Mouse (Mus musculus): ENCODE results near the gene Hsdl1.

Gene Hsdl1

DNA sequence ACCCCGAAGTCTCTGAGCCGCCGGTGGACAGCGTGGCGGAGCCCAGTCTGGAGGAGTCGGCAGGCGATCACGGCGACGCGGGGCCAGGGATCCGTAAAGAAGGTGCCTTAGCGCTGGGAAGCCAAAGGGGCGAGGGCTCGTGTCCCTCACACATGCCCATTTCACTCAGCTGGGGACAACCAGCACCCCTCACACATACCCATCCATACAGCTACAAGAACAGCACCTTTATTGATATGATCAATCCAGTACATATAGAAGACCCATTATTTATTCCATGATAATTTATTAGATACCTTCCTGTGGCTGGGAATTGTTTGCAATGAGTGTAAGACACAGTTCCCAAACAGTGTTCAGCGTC lies 363 bp upstream of the Hsdl1 start:
- DNase-seq, result no peak

DNA sequence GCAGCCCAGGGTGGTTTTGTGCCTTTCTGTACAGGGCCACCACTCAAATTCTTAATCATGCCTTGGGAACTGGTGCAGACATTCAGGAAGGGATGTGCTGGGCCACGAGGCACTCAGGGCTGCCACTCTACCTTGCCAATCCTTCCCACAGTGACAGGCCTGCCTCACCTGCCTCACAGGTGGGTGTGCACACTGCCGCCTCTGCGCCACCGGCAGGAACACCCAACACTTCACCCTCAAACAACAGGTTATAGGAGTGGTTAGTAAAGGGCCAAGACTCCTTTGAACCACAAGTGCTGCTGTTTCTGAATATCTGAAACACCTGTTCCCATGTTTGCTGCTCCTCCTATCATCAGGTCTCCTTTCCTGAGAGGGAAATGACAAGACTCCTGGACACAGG lies 2.6 kb downstream of the Hsdl1 start:
- DNase-seq, result no peak

DNA sequence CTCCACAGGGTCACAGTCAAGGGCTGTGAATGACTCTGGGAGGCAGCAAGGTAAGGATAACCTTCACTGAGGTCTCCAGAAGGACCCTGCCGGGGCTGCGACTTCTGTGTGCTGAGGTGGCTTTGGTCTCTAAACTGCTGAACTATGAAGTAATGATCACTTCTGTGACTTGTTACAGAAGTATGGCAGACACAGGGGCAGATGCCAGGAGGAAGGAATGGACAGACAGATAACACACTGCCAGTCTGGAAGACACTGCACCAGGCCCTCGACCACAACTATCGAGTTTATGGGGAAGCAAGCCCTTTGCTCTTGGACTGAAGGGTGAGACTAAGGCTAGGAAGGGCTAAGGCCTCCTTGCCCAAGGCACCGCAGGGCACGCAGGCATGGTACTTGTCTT lies 3.8 kb downstream of the Hsdl1 start:
- DNase-seq, result no peak

DNA sequence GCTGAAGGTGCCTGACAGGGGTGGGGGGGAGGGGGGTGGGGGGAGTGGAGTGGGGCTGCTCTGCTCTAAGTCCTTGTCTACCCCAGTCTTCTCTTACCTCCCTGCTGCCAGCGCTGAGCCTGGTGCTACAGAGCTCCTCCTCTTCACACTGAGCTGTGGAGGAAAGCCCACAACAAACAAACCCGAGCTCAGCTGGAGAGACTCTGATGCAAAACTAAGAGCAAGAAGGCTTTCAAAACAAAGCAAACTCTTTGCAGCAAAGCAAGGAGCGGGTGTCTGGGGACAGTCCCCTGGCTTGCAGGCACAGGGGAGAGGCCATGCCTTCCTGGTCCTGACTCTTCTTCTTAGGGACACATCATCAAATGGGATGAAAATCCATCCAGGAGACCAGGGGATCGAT lies 5.1 kb downstream of the Hsdl1 start:
- DNase-seq, result no peak

DNA sequence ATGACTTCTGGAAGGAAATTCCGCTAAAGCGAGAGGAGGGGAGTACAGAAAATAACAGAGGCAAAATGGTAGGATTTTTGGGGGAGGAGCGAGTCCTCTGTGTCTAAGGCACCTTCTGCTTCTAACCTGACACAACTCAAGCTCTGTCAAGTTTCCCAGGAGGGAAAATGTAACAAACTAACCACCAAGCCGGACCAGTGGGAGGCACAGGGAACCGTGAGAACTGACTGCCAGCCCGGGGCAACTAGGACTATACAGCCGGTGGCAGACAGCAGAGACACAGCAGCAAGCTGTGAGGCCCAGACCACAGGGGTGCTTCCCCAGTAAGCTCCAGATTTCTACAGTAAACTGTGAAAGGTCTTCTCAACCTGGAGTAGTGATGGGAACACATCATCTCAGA lies 6.0 kb downstream of the Hsdl1 start:
- DNase-seq, result no peak

DNA sequence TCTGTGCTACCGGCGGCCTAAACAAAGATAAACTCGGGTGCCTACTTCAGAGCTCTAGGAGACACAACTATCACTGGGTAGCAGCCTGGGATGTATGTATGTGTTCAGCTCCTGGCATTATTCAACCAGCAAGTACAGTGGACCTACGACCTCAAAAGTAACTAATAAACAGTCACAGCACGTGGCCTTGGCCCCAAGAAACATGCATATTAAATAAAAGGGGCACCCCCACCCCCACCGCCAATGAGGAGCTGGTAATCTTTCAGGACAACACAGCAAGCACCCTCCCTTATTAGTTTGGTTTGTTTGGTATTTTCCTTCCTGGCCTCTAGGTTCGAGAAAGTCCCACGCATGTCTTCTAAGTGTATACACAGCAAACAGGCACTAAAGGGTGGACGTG lies 6.7 kb downstream of the Hsdl1 start:
- DNase-seq, result no peak

DNA sequence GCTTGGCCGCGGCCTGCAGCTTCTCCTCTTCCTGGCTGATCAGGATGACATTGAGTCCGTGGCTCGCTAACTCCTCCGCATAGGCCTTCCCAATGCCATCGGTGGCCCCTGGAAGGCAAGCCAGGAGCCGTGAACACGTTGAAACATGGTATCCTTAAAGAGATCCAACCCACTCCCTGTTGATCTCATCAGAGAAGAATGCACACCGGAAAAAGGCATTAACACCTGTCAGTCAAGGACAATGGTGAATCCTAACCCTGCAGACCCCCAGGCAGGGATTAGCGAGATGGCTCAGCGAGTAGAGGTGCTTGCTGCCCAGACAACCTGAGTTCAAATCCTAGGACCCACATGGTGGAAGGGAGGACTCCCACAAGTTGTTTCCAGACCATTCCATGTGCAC lies 8.6 kb downstream of the Hsdl1 start:
- no peak for DNase-seq

DNA sequence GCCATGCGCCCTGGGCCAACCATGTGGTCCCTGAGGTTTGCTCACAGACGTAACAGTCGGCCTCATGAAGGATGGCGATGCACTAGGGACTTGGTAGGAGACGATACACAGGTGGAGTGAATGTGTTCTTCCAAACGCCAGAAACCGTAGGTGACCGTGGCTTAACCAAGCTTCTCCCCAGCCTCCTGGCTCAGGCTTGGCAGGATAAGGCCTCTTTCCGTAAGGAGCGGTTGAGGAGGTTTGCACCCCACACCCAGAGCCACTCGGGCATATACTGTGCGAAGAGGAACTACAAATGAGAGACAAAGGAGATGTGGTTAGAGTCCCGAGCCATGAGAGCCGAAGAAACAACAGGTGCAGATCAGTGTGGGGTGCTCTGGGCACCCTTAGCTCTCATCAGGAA lies 11.1 kb downstream of the Hsdl1 start:
- no peak for DNase-seq

DNA sequence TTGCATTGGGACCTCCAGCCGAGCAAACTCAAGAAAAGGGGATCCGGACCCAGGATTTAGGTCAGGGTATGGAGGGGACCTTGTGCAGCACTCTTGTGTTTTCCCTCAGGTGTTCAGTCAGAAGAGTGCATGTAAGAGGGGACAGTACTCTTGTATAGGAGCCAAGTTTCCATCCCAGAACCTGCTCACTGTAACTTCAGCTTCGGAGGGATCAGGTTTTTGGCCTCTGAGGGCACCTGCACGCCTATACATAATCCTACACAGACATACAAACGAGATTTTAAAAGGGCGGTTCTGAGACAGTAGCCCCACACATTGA lies 15.6 kb downstream of the Hsdl1 start:
- no peak for DNase-seq

DNA sequence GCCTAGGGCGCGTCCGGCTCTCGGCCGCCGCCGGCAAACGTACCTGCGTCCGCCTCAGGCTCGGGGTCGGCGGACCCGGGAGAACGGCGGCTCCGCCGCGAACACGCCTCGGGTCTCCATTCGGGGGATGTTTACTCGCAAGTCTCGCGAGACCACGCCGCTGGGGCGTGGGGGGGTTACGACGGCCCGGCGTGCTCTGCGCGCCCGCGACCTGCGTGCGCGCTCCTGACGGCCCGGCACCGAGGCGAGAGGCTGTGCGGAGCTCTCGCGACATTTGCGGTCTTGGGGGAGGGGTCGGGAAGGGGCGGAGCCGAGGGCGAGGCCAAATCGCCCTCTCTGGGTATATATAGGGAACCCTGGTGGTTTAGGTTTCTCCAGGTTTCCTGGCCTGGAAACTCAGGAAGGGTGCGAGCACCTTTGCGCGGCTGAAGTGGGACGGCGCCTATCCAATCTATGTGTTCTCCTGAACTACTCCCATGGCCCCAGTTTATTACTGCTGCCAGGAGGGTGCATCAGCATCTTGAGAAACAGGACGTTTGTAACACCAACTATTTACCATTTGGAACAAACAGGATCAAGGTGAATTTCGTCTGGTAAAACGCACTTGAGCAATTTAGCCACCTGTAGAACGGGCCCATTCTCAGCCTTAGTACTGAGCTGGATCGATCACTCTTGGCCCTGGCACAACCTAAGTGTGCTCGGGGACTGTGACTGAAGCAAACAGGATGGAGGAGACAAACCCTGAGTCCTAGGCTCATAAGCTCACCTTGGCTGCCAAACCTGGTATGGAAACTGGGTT lies 16.2 kb downstream of the Hsdl1 start, which contains the start of gene Mbtps1:
Gene Mbtps1 (minus strand): TSS at position 133 of the 799 bp plus-strand sequence.
- DNase-seq, result peak; percentile 99

DNA sequence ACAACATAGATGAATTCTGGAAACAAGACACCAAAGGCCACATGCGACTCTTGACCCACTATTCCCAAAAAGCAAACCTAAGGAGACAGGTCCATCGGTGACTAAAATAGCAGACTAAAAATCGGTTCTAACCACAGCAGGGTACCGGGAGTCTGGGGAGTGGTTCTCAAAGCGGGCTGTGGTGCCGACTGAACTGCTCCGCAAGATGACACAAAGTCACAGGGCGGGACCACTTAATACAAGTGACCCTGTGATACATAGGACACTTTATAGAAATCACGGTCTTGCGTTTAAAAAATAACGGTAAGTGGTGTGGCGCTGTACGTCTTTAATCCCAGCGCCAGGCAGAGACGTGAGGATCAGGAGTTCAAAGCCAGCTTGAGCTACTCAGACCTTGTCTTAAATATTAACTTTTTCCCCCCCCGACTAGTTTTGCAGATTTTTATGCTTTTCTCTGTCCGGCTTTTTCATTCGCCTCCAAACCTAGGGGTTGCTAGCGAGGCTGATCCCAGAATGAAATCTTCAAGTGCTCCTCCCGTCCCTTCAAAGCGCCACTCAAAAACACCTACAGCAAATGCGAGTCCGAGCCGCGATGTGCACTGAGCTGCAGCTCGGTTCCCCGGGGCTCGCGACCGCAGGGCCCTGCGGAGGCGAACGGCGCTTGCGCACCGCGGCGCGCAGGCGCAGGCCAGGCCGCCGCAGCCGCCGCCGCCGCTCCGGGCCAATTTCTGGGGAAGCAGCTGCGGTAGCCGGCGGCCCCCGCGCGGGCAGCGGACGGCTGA lies 17.0 kb downstream of the Hsdl1 start:
- peak; percentile 91 for DNase-seq

DNA sequence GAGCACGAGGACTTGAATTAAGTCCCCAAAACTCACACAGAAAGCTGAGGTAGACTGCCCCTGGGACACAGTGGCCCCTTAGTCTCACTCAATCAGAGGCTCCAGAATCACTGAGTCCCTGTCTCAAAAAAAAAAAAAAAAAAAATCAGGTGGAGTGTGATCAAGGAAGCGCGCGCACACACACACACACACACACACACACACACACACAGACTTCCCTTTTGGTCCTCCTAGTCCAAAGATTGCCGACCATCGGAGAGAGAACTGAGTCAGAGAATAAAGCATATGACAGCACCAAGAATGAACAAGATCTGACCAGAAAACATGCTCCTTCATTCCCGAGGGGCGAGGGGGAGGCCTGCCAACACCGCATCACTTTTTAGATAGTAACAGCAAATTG lies 17.9 kb downstream of the Hsdl1 start:
- no peak for DNase-seq

DNA sequence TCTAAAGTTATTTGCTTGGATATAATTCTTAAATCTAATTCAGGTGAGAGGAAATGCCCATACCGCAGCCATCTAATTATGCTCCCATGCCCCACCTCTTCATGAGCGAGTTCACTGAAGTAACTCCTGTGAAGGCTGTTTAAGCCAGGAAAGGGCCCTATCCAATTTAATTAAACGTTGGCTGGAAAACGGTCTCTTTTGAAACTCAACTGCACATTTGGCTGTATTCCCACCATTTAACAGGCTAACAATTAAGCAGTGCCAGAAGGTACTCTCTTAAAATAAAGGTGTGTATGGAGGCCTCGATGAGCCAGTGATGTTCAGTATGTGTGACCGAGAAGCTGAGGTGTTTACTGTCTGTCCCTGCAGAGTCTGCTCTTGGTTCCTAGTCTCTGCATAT lies 19.1 kb downstream of the Hsdl1 start:
- DNase-seq, result no peak

DNA sequence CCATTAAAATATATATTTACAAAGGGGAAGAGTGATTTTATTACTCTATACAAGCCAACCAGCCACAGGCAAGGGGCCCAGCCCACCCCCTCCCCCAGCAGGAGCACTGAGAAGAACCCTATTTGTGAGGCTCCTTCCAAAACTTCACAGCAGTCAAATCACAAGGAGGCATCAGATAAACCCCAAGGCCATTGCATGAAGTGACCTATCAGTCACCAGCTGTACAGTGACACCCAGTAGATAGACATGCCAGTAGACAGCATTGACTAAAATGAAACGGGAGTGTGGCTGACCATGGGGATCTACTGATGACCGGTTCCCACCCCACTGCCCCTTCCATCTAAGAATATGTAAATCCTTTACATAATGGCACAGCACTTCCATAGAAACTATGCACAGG lies 22.0 kb downstream of the Hsdl1 start:
- no peak for DNase-seq

DNA sequence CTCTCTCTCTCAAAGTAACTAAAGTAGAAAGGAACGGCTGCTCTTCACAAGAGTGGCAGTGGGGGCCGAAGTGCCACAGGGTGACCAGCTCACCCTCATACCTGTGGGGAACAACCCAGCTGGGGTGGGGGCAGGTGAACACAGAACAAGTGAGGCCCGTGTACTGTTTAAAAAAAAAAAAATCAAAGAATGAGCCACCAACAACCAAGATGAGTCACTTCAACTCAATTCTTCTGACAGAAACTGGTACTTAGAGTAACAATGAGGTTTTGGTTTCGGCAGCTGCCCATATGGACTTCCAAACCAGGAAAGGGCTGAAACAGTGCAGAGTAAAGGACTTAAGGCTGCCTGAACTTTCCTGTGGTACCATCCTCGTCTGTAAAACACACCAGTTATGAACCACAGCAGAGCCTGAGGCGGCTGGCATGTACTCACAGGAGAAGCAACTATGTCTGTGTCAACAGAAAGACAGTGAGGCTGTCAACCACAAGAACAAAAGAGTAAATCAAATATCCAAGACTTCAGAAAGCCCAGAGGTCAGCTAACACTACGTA lies 26.3 kb downstream of the Hsdl1 start:
- no peak for DNase-seq

DNA sequence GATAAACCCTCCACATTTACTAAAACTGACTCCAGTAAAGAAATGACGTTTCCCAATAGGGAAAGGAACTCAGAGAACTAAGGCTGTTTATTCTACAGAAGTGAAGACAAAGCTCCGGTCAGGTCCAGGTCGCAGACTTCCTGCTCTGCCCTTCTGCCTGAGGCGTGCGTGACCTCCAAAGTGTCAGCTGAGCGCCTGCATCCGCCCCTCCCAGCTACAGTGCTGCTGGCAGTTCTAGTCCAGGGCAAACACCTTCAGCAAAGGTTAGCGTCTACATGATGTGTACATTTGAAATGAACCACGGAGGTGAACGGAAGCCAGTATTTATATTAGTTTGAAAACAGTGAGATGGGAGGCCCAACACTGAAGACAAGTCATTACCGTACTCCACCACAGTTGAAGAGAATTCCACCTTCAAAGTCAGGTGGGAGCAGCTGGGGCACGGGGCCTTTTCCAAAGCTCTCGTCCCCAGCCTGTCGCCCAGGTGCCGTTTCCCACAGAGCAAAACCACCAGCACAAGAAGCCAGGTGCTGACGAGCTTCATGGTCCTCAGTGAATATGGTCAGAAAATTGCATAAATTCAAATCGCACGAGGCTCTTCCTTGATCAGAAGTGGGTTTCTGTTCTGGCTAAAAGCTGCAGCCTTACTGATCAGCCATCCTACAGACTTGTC lies 27.8 kb downstream of the Hsdl1 start:
- DNase-seq, result no peak

DNA sequence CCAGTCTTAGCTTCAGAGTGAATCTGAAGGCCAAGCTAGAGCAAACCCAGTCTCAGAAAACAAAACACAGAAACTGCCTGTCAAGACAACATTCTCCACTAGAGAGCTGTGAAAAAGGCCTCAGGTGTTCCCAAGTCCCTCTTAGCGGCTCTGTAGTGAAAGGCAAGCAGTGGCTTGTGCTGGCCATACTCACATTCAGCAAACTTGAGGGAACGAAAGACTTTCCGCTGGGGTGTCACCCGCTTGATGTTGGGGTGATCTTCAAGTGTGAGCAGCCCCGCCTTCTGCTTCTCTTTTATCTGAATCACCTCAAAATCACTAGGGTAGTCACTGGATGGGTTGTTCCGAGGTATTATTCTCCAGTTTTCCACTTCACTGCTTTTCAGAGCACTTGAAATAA lies 29.2 kb downstream of the Hsdl1 start:
- DNase-seq, result no peak

DNA sequence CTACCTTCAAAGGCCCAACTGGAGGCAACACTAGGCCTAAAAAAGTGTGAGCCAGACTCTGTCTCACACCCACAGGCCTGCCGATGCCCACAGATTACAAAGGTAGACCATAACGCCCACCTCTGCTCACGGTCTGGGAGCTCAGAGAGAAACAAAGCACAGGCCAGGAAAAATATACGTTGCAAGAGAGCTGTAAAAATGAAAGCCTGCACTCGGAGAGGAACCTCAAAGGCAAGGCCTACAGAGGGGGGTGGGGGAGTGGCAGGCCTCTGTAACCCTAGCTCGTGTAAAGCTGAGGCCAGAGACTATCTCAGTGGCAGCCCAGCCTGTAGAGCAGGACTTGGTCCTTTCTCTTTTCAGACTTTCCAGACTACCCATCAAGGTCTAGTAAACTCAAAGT lies 29.8 kb downstream of the Hsdl1 start:
- DNase-seq, result no peak

DNA sequence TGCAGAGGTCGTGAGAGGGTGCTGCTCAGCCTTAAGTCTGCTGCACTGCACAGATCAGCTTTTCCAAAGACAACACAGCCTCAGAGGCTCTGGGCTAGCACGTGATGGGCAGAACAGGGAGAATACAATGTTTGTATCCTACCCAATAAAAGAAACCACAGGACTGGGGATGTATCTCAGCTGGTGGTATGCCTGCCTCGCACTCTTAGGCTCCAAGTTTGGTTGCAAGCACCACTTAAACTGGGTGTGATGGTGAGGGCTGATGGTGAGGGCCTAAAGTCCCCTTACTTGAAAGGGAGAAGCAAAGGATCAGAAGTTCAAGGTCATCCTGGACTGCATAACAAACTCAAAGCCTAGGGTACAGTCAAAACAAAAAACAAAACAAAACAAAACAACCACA lies 30.4 kb downstream of the Hsdl1 start:
- DNase-seq, result no peak

DNA sequence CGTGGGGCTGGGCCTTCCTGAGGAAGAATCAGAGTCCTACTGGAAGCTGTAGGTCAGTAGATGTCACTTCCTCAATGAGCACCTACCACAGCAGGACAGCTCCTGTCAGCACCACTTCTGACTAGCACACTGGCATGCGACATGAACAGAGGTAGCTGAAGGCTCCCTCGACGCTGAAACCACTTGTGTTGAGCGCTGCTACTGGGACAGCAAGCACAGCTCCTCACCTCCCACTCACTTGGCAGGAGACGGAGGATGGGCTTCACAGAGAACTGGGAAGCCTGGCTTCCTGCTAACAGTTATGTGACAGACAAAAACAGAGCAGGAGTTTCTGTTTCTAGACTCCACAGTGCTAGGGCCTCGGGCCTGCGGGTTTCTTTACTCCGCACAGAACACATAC lies 43.0 kb downstream of the Hsdl1 start:
- DNase-seq, result no peak

DNA sequence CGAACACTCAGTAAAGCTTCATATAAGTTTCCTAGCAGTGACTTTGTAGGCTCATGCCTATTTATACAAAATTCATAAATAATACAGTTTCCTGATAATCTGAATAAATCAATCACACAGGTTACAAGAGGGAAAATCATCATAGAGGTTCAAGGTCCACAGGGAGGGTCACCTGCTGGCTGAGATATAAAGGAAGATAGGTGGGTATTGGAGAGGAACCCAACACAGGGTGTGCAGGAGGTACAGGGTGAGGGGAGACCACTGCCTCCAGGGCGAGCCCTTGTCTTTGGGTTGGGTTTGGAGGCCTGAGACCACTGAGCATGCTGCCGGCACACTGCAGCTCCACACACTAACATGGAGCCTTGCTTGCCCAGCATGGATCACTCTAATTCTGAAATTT lies 43.6 kb downstream of the Hsdl1 start:
- no peak for DNase-seq

DNA sequence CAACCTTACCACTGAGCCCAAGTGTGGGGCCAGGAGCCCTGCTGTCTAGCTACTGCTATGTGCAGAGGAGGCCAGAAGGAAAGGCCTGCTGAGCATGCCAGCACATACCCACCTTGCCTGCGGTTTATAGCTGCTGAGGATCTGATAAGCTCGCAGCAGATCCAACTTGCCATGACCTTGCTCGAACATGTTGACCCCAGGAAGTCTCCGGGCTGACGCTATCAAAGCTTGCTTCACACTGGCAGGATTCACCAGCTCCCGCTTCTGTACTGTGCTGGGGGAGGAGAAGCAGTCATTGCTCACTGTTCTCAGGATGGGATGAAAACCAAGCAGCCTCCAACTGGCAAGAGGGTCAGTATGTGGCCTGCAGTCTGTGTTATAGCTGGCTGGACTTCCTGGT lies 44.0 kb downstream of the Hsdl1 start:
- DNase-seq, result no peak

DNA sequence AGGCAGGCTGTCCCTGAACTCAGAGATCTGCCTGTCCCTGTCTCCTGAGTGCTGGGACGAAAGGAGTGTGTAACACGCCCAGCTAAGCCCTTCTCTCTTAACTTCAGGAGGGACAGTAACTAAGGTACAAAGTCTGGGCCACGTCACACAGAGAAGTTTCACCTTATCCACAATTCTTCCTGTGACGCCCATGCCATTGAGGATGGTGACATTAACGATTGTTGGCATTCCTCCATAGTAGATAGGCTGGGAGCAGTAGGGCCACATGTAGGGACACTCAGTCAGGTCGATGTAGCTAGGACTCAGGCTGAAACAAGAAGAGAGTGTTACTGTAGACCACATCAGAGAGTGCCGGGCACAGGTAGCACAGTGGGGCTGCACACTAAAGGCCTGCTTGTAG lies 46.2 kb downstream of the Hsdl1 start:
- DNase-seq, result no peak

DNA sequence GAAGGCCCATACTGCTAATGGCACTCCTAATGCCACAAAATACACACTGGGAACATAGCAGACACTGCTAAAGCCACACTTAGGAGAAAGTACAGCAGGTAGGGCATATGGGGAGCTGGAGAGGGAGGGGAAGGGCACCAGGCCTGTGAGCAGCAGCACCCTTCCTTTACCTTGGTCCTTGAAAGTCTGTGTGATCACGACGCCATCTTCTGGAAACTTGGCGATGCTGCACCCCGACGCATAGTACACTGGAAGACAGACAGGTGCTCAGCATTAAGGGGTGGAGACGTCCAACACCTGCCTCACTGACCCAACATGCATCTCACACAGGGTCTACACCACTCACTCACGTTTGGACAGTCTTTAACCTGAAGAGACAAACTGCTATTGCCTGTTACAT lies 54.9 kb downstream of the Hsdl1 start:
- peak; percentile 23 for DNase-seq
